Mouse (Mus musculus): ENCODE measurements at regions not wholly inside any gene's neighbourhood (a gene's known extent, or its start where the extent isn't known, plus 50 kb on each side); places are given as distances from the start of the nearest gene placed in this dataset.

GRCm38 (mm10) chr11:19423268-19423667 lies 404.5 kb upstream of the Meis1 start:
- Histone ChIP-seq H3K36me3 (no peaks in the 10 kb centered on the region), H3K4me3 (no peak overlapping the region), H3K4me1 (no peaks in the 10 kb centered on the region), H3K27ac (replicated peaks) (no peak overlapping the region), H3K27me3 (ENCODE audit: low read depth, poor library complexity, severe bottlenecking) (no peaks in the 10 kb centered on the region), H3K9me3 (replicated peaks) (no peaks in the 10 kb centered on the region)
- DNase-seq (ENCODE audit: low spot score): no peak

GRCm38 (mm10) chr11:19423841-19424815 lies 405.3 kb upstream of the Meis1 start:
- H3K4me3 ChIP-seq: no peak overlapping the region
- 79% methylated on average over 20 of the region's 20 CpGs for WGBS
- no peak for DNase-seq (ENCODE audit: low spot score)

GRCm38 (mm10) chr11:19427559-19427958 lies 408.8 kb upstream of the Meis1 start:
- DNase-seq (ENCODE audit: low spot score): no peak
- no peaks in the 10 kb centered on the region for H3K9me3 ChIP-seq (replicated peaks)
- no peak overlapping the region for H3K4me3 ChIP-seq
- no peak overlapping the region for H3K27ac ChIP-seq (replicated peaks)
- no peaks in the 10 kb centered on the region for H3K36me3 ChIP-seq
- H3K27me3 ChIP-seq (ENCODE audit: low read depth, poor library complexity, severe bottlenecking): no peaks in the 10 kb centered on the region
- no peaks in the 10 kb centered on the region for H3K4me1 ChIP-seq
- 85% methylated on average over 1 of the region's 1 CpGs for WGBS

More at GRCm38 (mm10) chr11:19423841-19424815, 405.3 kb upstream of the Meis1 start:
- H3K27ac ChIP-seq (replicated peaks): no peak overlapping the region
- no peaks in the 10 kb centered on the region for H3K27me3 ChIP-seq (ENCODE audit: low read depth, poor library complexity, severe bottlenecking)
- H3K4me1 ChIP-seq: no peaks in the 10 kb centered on the region
- H3K9me3 ChIP-seq (replicated peaks): no peaks in the 10 kb centered on the region
- H3K36me3 ChIP-seq: no peaks in the 10 kb centered on the region

- H3K4me1 ChIP-seq: no peaks in the 10 kb centered on the region
- H3K27me3 ChIP-seq (ENCODE audit: low read depth, poor library complexity, severe bottlenecking): no peaks in the 10 kb centered on the region
- DNase-seq (ENCODE audit: low spot score): no peak
- H3K27ac ChIP-seq (replicated peaks): no peak overlapping the region
- H3K9me3 ChIP-seq (replicated peaks): no peaks in the 10 kb centered on the region
- no peak overlapping the region for H3K4me3 ChIP-seq
- WGBS: 87% methylated on average over 13 of the region's 13 CpGs
- H3K36me3 ChIP-seq: no peaks in the 10 kb centered on the region
Observed at GRCm38 (mm10) chr11:19433680-19434619, 415.2 kb upstream of the Meis1 start.

GRCm38 (mm10) chr11:19438385-19438784 lies 419.6 kb upstream of the Meis1 start:
- 89% methylated on average over 5 of the region's 5 CpGs for WGBS
- Histone ChIP-seq H3K27me3 (ENCODE audit: low read depth, poor library complexity, severe bottlenecking) (no peaks in the 10 kb centered on the region), H3K36me3 (no peaks in the 10 kb centered on the region), H3K9me3 (replicated peaks) (no peaks in the 10 kb centered on the region), H3K4me3 (no peak overlapping the region), H3K4me1 (no peaks in the 10 kb centered on the region), H3K27ac (replicated peaks) (no peak overlapping the region)
- DNase-seq (ENCODE audit: low spot score): no peak

- no peak for DNase-seq (ENCODE audit: low spot score)
- Histone ChIP-seq H3K27me3 (ENCODE audit: low read depth, poor library complexity, severe bottlenecking) (no peaks in the 10 kb centered on the region), H3K27ac (replicated peaks) (no peak overlapping the region), H3K36me3 (no peaks in the 10 kb centered on the region), H3K9me3 (replicated peaks) (no peaks in the 10 kb centered on the region), H3K4me1 (no peaks in the 10 kb centered on the region), H3K4me3 (no peak overlapping the region)
- 84% methylated on average over 4 of the region's 4 CpGs for WGBS
Observed at GRCm38 (mm10) chr11:19441936-19442335, 423.2 kb upstream of the Meis1 start.

- Histone ChIP-seq H3K4me3 (no peak overlapping the region), H3K27ac (replicated peaks) (no peak overlapping the region), H3K4me1 (no peaks in the 10 kb centered on the region), H3K36me3 (no peaks in the 10 kb centered on the region), H3K27me3 (ENCODE audit: low read depth, poor library complexity, severe bottlenecking) (no peaks in the 10 kb centered on the region), H3K9me3 (replicated peaks) (no peaks in the 10 kb centered on the region)
- no peak for DNase-seq (ENCODE audit: low spot score)
- 93% methylated on average over 12 of the region's 12 CpGs for WGBS
Observed at GRCm38 (mm10) chr11:19455391-19456290, 436.9 kb upstream of the Meis1 start.

- H3K27ac ChIP-seq (replicated peaks): no peak overlapping the region
- no peak overlapping the region for H3K4me3 ChIP-seq
- WGBS: 72% methylated on average over 1 of the region's 1 CpGs
- no peaks in the 10 kb centered on the region for H3K27me3 ChIP-seq (ENCODE audit: low read depth, poor library complexity, severe bottlenecking)
- no peaks in the 10 kb centered on the region for H3K9me3 ChIP-seq (replicated peaks)
- DNase-seq (ENCODE audit: low spot score): no peak
- H3K4me1 ChIP-seq: no peaks in the 10 kb centered on the region
- H3K36me3 ChIP-seq: no peaks in the 10 kb centered on the region
Observed at GRCm38 (mm10) chr11:19456577-19456976, 437.8 kb upstream of the Meis1 start.

GRCm38 (mm10) chr11:19463730-19464358 lies 445.1 kb upstream of the Meis1 start:
- Histone ChIP-seq H3K27me3 (ENCODE audit: low read depth, poor library complexity, severe bottlenecking) (no peaks in the 10 kb centered on the region), H3K4me3 (no peak overlapping the region), H3K36me3 (no peaks in the 10 kb centered on the region), H3K27ac (replicated peaks) (no peak overlapping the region), H3K9me3 (replicated peaks) (no peaks in the 10 kb centered on the region), H3K4me1 (peaks cover 8% of the 10 kb centered on the region; the same call in 1 of the 2 replicates)
- DNase-seq (ENCODE audit: low spot score): no peak
- 64% methylated on average over 6 of the region's 6 CpGs for WGBS

GRCm38 (mm10) chr11:19468373-19468772 lies 449.6 kb upstream of the Meis1 start:
- WGBS: 87% methylated on average over 3 of the region's 3 CpGs
- H3K9me3 ChIP-seq (replicated peaks): no peaks in the 10 kb centered on the region
- no peak for DNase-seq (ENCODE audit: low spot score)
- no peaks in the 10 kb centered on the region for H3K36me3 ChIP-seq
- H3K27ac ChIP-seq (replicated peaks): no peak overlapping the region
- H3K27me3 ChIP-seq (ENCODE audit: low read depth, poor library complexity, severe bottlenecking): no peaks in the 10 kb centered on the region
- peaks cover 8% of the 10 kb centered on the region; the same call in 1 of the 2 replicates for H3K4me1 ChIP-seq
- H3K4me3 ChIP-seq: no peak overlapping the region

- 97% methylated on average over 3 of the region's 3 CpGs for WGBS
- Histone ChIP-seq H3K27me3 (ENCODE audit: low read depth, poor library complexity, severe bottlenecking) (no peaks in the 10 kb centered on the region), H3K36me3 (no peaks in the 10 kb centered on the region), H3K4me1 (peaks cover 4% of the 10 kb centered on the region; the same call in 1 of the 2 replicates), H3K9me3 (replicated peaks) (no peaks in the 10 kb centered on the region), H3K27ac (replicated peaks) (no peak overlapping the region), H3K4me3 (no peak overlapping the region)
- no peak for DNase-seq (ENCODE audit: low spot score)
Observed at GRCm38 (mm10) chr11:19468803-19469202, 450.0 kb upstream of the Meis1 start.

Measured in midbrain, embryonic 10.5 days (tissue).